Comparison of ENCODE assay signal across 25 mouse cellular contexts in genomic region chr19:58082751-58083150, GRCm38 (mm10).
A peak's percentile ranks its signal among the peaks of the same experiment; 100 is the strongest.
DNase-seq lines count a peak whose midpoint lies in the region.
"Had no signal": no experiment of that assay in that cellular context is flagged by ENCODE, and none has a peak within 500 bp of the region (broad histone marks: within the 10 kb centered on the region; RNA-seq: fewer than 3 reads in every experiment).

No protein-coding gene starts in this region.

- DNase-seq in layer of hippocampus, adult 18-20 months (ENCODE audit: low spot score in 2 of 2): peak; percentile 31 to 40
- DNase-seq in layer of hippocampus, adult 9-11 months: no peak
- DNase-seq in right cerebral cortex, adult 18-20 months: peak; percentile 51
- DNase-seq in right cerebral cortex, postnatal 4 days: no peak
- DNase-seq in layer of hippocampus, postnatal 36 days: peak; percentile 10 to 29
- no peak for DNase-seq in hindbrain, embryonic 10.5 days (ENCODE audit: low spot score)
- no peak for DNase-seq in heart, postnatal 25 days (ENCODE audit: low spot score)
- DNase-seq: adrenal gland, adult 8-10 months; B cell, adult 2 months; cerebellum, adult 11 months; cerebellum, adult 9-10 months; cerebellum, postnatal 36 days; heart, postnatal 14 days; kidney, adult 9 months; kidney, postnatal 10 days; liver, embryonic 13.5 days; lung, adult 2 months; lung, postnatal 14 days; thymus, adult 18-20 months; thymus, postnatal 25 days had no signal

- no peaks in the 10 kb centered on the region for H3K9me3 ChIP-seq in hindbrain, embryonic 10.5 days
- H3K9me3 ChIP-seq: forebrain, embryonic 13.5 days; hindbrain, embryonic 13.5 days; limb, embryonic 10.5 days; limb, embryonic 15.5 days; liver, embryonic 13.5 days had no signal

- intact Hi-C loops in heart, postnatal 25 days (cut with DNase I): no loop called here

- no peaks in the 10 kb centered on the region for H3K27me3 ChIP-seq in hindbrain, embryonic 10.5 days (ENCODE audit: insufficient read depth, poor library complexity, severe bottlenecking)
- H3K27me3 ChIP-seq: forebrain, embryonic 13.5 days; hindbrain, embryonic 13.5 days; limb, embryonic 15.5 days; liver, embryonic 13.5 days had no signal

- no peak overlapping the region for H3K27ac ChIP-seq in hindbrain, embryonic 10.5 days
- H3K27ac ChIP-seq: forebrain, embryonic 13.5 days; hindbrain, embryonic 13.5 days; limb, embryonic 10.5 days; limb, embryonic 15.5 days; liver, embryonic 13.5 days; stomach, postnatal 0 days had no signal

- H3K36me3 ChIP-seq in hindbrain, embryonic 10.5 days: no peaks in the 10 kb centered on the region
- H3K36me3 ChIP-seq: hindbrain, embryonic 13.5 days; limb, embryonic 15.5 days; liver, embryonic 13.5 days had no signal

- H3K4me3 ChIP-seq in hindbrain, embryonic 10.5 days: no peak overlapping the region
- H3K4me3 ChIP-seq: forebrain, embryonic 13.5 days; hindbrain, embryonic 13.5 days; limb, embryonic 10.5 days; limb, embryonic 15.5 days; liver, embryonic 13.5 days had no signal

- WGBS in hindbrain, embryonic 10.5 days: 95% methylated on average over 19 of the region's 19 CpGs

- H3K4me1 ChIP-seq in hindbrain, embryonic 10.5 days (replicated peaks): no peaks in the 10 kb centered on the region
- H3K4me1 ChIP-seq: forebrain, embryonic 13.5 days; limb, embryonic 10.5 days; limb, embryonic 15.5 days; liver, embryonic 13.5 days had no signal

Comparison
In these comparisons a context has a peak if more than half of its experiments do, and no peak if none do; other contexts are left out.
1. DNase-seq: peak in layer of hippocampus, adult 18-20 months (2 of 2), right cerebral cortex, adult 18-20 months (single experiment) and layer of hippocampus, postnatal 36 days (2 of 2); none in layer of hippocampus, adult 9-11 months (single experiment), right cerebral cortex, postnatal 4 days (single experiment), hindbrain, embryonic 10.5 days (single experiment) and heart, postnatal 25 days (single experiment).